Mouse (Mus musculus): ENCODE data around the gene Taf6l. TPM values are rescaled to one million over a fixed set of nuclear protein-coding genes. Genes with fewer than 3 reads are reported as not detected.

Taf6l gene
- 15.2 and 17.4 TPM in 2 replicates for polyA plus RNA-seq (2012; rRNA removed; ENCODE audit: low replicate concordance)

GRCm38 (mm10) chr19:8786008-8786781 lies at the start of gene Taf6l:
Taf6l (minus strand) TSS chr19:8786417.

GRCm38 (mm10) chr19:8829660-8830059 lies 43.4 kb upstream of the Taf6l start, which contains the start of gene AC129217.1:
AC129217.1 (plus strand) TSS chr19:8829773.

DNA sequence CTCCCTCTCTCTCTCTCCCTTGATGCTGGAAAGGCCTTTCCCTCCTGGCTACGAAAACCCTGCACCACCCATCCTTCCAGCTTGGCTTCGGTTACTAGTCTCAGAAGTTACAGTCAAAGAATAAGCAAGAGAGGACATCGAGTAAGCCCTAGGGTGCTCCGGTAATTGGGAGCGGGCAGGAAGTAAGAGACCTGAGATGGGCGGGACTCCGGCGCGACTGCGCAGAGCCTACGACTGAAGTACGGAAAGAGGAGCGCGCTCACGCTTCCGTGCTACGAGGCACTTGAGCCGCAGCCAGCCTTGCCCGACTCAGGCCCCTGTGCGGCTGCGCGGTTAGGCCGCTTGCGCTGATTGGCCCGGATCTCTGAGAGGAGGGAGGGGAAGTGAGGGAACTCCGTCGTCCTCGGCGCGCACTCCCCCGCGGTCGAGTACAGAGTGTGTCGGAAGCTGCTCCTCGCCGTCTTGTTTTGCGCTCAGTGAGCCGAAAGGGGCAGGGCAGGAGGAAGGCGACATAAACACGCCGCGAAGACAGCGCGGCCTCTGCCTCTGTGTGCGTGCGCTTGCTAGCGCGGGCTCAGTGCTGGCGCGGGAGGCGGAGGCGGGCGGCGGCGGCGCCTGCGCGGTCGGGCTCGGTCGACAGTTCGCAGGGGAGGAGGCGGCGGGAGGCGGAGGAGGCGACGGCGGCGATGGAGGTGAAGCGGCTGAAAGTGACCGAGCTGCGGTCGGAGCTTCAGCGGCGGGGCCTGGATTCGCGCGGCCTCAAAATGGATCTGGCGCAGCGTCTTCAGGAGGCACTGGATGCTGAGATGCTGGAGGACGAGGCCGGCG lies 33.6 kb upstream of the Taf6l start, which contains the start of gene Hnrnpul2:
Gene Hnrnpul2 (plus strand): TSS at position 415 of the 828 bp plus-strand sequence.

GRCm38 (mm10) chr19:8818801-8819595 lies 32.8 kb upstream of the Taf6l start, which contains the start of gene Ttc9c:
Ttc9c (minus strand) TSS chr19:8819333.

GRCm38 (mm10) chr19:8802130-8802821 lies 16.1 kb upstream of the Taf6l start, which contains the start of gene Zbtb3:
Zbtb3 (plus strand) TSS chr19:8802555.

DNA sequence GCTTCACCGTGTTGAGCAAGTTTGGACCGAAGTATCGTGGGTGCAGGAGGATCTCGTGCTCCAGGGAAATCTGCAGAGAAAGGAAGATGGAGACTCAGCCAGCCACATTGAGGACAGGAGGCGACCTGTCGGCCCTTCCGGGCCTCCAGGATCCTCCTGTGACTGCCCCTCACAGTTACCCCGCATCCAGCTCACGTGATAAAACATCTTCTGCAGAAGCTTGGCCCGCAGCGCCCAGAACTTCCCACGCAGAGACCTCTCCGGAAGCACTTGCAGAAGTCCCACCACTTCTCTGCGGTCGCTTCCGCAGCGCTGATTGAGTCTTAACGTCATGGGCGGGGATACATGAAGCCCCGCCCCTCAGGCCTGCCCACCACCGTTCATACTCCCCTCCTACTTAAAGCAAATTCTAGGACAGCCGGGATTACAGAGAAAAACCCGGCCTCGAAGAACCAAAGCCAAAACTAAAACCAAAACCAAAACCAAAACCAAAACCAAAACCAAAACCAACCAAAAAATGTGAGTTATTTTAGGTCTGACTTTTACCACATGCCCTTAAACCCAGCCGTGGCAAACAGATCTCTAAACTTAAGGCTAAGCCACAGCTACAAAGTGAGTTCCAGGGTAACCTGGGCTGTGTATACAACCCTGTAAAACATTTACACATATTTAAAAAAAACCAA lies 12.2 kb upstream of the Taf6l start, which contains the start of gene Polr2g:
Gene Polr2g (minus strand): TSS at position 314 of the 683 bp plus-strand sequence.

DNA sequence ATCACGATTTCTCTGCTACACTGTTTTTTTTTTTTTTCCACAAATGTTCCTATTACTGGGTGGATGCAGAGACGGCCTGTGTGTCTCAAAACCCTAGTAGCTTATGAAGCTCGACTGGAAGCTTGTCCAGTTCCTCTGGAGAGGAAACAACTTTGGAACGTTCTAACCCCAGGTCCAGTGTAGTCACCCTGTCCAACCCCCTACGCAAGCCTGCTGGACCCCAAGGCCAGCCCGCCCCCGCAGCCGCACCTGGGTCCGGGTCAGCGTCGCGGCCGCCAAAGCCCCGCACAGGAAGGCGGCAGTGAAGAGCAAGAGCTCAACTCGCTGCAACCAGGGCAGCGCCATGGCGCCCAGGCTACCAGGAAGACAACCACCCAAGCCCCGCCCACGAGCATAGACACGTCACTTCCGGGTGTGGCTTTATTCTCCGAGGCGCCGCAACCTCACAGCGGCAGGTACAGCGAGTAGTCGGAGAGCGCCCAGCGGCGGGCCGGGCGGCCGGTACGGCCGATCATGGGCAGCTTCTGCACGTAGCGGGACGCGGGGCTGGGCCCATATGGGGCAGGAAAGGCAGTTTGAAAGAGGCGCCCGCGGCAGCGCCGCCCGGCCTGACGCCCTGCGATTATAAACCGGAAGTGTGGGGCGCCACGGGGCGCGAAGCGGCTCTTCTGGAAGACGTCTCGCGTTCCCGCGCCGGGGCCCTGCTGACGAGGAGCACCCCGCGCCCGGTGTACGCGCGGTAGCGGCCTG lies 12.0 kb downstream of the Taf6l start, which contains the start of gene Tmem179b:
Gene Tmem179b (minus strand): TSS at position 382 of the 750 bp plus-strand sequence.

DNA sequence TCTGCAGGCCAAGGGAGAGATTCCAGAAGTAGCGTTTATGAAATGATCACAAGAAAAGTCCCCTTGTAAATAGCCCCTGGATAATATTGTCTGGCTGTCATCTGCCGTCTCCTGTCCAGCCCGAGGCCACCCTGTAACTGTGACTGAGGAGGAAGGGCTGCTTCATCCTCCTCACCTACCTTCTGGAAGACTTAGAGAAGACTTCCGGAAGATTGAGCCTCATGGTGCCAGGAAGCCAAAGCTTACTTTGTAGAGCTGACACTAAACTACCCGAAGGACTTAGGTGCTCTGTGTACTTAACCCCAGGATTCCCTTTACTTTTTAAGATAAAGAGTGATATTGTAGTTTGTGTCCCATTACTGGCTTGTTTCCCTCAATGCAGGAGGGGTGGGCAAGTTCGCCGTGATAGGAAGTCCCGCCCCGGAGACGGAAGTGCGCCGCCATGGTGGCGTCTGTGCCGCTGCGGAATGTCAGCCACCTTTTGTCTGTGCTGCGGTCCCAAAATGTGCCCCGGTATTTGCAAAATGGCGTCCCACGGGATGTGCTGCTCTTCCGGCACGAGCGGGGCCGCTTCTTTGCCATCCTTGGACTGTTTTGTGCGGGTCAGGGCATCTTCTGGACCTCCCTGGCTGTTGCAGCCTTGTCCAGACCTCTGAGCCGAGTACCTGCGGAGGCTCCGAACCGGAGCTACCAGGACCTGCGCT lies 15.5 kb downstream of the Taf6l start, which contains the start of gene Tmem223:
Gene Tmem223 (plus strand): TSS at position 430 of the 704 bp plus-strand sequence.

GRCm38 (mm10) chr19:8756635-8757387 lies 29.4 kb downstream of the Taf6l start, which contains the start of gene Nxf1:
Nxf1 (plus strand) TSS chr19:8757073.

GRCm38 (mm10) chr19:8741243-8741869 lies 44.9 kb downstream of the Taf6l start, which contains the start of gene Stx5a:
Stx5a (plus strand) TSS chr19:8741413.

DNA sequence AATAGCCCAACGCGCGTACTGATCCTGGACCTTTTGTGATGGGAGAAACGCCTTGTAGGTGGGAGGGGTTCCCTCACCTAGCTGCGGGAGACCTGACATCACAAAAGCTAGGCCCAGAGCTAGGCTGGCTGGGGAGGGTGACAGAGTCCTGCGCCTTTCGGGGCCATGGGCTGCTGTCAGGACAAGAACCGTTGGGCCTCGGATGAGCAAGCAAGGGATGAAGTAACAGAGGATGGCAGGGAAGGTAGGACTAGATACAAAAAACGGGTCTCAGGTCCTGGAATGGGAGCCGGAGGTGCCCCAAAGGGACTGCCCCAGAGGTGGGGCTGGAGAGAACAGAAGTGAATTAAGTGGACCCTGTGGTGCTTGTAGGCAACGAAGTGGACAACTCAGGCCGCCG lies 45.6 kb downstream of the Taf6l start, which contains the start of gene 1700092M07Rik:
Gene 1700092M07Rik (plus strand): TSS at position 116 of the 400 bp plus-strand sequence.

GRCm38 (mm10) chr19:8735389-8736159 lies 50.6 kb downstream of the Taf6l start, which contains the start of gene Wdr74:
Wdr74 (plus strand) TSS chr19:8735827.

Other genes with a start within 250 kb of the Taf6l start
- gene Slc22a8, start 195.2 kb downstream of the Taf6l start, polyA plus RNA-seq (2012; rRNA removed; ENCODE audit: low replicate concordance): not detected in 2 replicates
- not detected in 2 replicates for gene Slc22a6, start 168.4 kb downstream of the Taf6l start, polyA plus RNA-seq (2012; rRNA removed; ENCODE audit: low replicate concordance)
- gene Chrm1, start 122.6 kb downstream of the Taf6l start, polyA plus RNA-seq (2012; rRNA removed; ENCODE audit: low replicate concordance): 3.0 and 3.4 TPM in 2 replicates
- 156 and 200 TPM in 2 replicates for gene Slc3a2, start 63.0 kb downstream of the Taf6l start, polyA plus RNA-seq (2012; rRNA removed; ENCODE audit: low replicate concordance)
- gene Wdr74, start 50.6 kb downstream of the Taf6l start, polyA plus RNA-seq (2012; rRNA removed; ENCODE audit: low replicate concordance): 25.6 and 42.9 TPM in 2 replicates
- not detected in 2 replicates for gene 1700092M07Rik, start 45.7 kb downstream of the Taf6l start, polyA plus RNA-seq (2012; rRNA removed; ENCODE audit: low replicate concordance)
- gene Stx5a, start 45.0 kb downstream of the Taf6l start, polyA plus RNA-seq (2012; rRNA removed; ENCODE audit: low replicate concordance): 73.4 and 84.9 TPM in 2 replicates
- 75.3 and 140 TPM in 2 replicates for gene Nxf1, start 29.3 kb downstream of the Taf6l start, polyA plus RNA-seq (2012; rRNA removed; ENCODE audit: low replicate concordance)
- 300 and 304 TPM in 2 replicates for gene Tmem223, start 15.4 kb downstream of the Taf6l start, polyA plus RNA-seq (2012; rRNA removed; ENCODE audit: low replicate concordance)
- gene Tmem179b, start 11.9 kb downstream of the Taf6l start, polyA plus RNA-seq (2012; rRNA removed; ENCODE audit: low replicate concordance): 133 and 165 TPM in 2 replicates
- 30.3 and 61.5 TPM in 2 replicates for gene Polr2g, start 12.2 kb upstream of the Taf6l start, polyA plus RNA-seq (2012; rRNA removed; ENCODE audit: low replicate concordance)
- gene Zbtb3, start 16.1 kb upstream of the Taf6l start, polyA plus RNA-seq (2012; rRNA removed; ENCODE audit: low replicate concordance): 2.4 and 3.2 TPM in 2 replicates
- gene Ttc9c, start 32.9 kb upstream of the Taf6l start, polyA plus RNA-seq (2012; rRNA removed; ENCODE audit: low replicate concordance): 10.7 and 20.5 TPM in 2 replicates
- 13.8 and 14.4 TPM in 2 replicates for gene Hnrnpul2, start 33.6 kb upstream of the Taf6l start, polyA plus RNA-seq (2012; rRNA removed; ENCODE audit: low replicate concordance)
- gene AC129217.1, start 43.4 kb upstream of the Taf6l start, polyA plus RNA-seq (2012; rRNA removed; ENCODE audit: low replicate concordance): not detected in 2 replicates
- 568 and 621 TPM in 2 replicates for gene Bscl2, start 51.0 kb upstream of the Taf6l start, polyA plus RNA-seq (2012; rRNA removed; ENCODE audit: low replicate concordance)
- gene Gng3, start 52.8 kb upstream of the Taf6l start, polyA plus RNA-seq (2012; rRNA removed; ENCODE audit: low replicate concordance): 0.34 and 0.65 TPM in 2 replicates
- gene Lrrn4cl, start 64.4 kb upstream of the Taf6l start, polyA plus RNA-seq (2012; rRNA removed; ENCODE audit: low replicate concordance): 14.0 and 20.9 TPM in 2 replicates
- 98.5 and 113 TPM in 2 replicates for gene Ubxn1, start 85.1 kb upstream of the Taf6l start, polyA plus RNA-seq (2012; rRNA removed; ENCODE audit: low replicate concordance)
- 24.0 and 25.0 TPM in 2 replicates for gene Uqcc3, start 94.5 kb upstream of the Taf6l start, polyA plus RNA-seq (2012; rRNA removed; ENCODE audit: low replicate concordance)
- 1.1 and 3.0 TPM in 2 replicates for gene Lbhd1, start 97.3 kb upstream of the Taf6l start, polyA plus RNA-seq (2012; rRNA removed; ENCODE audit: low replicate concordance)
- not detected in 2 replicates for gene Gm49403, start 97.5 kb upstream of the Taf6l start, polyA plus RNA-seq (2012; rRNA removed; ENCODE audit: low replicate concordance)
- 9.6 and 10.3 TPM in 2 replicates for gene 1810009A15Rik, start 102.4 kb upstream of the Taf6l start, polyA plus RNA-seq (2012; rRNA removed; ENCODE audit: low replicate concordance)
- gene Gm49416, start 102.5 kb upstream of the Taf6l start, polyA plus RNA-seq (2012; rRNA removed; ENCODE audit: low replicate concordance): not detected in 2 replicates
- gene Ints5, start 106.6 kb upstream of the Taf6l start, polyA plus RNA-seq (2012; rRNA removed; ENCODE audit: low replicate concordance): 28.9 and 29.0 TPM in 2 replicates
- 97.1 and 165 TPM in 2 replicates for gene Ganab, start 111.7 kb upstream of the Taf6l start, polyA plus RNA-seq (2012; rRNA removed; ENCODE audit: low replicate concordance)
- 79.0 and 149 TPM in 2 replicates for gene B3gat3, start 134.0 kb upstream of the Taf6l start, polyA plus RNA-seq (2012; rRNA removed; ENCODE audit: low replicate concordance)
- 15.7 and 17.6 TPM in 2 replicates for gene Rom1, start 142.9 kb upstream of the Taf6l start, polyA plus RNA-seq (2012; rRNA removed; ENCODE audit: low replicate concordance)
- gene Eml3, start 143.1 kb upstream of the Taf6l start, polyA plus RNA-seq (2012; rRNA removed; ENCODE audit: low replicate concordance): 70.7 and 78.1 TPM in 2 replicates
- gene Mta2, start 155.5 kb upstream of the Taf6l start, polyA plus RNA-seq (2012; rRNA removed; ENCODE audit: low replicate concordance): 17.1 and 24.8 TPM in 2 replicates
- gene Tut1, start 167.4 kb upstream of the Taf6l start, polyA plus RNA-seq (2012; rRNA removed; ENCODE audit: low replicate concordance): 20.2 and 22.1 TPM in 2 replicates
- 173 and 301 TPM in 2 replicates for gene Eef1g, start 180.6 kb upstream of the Taf6l start, polyA plus RNA-seq (2012; rRNA removed; ENCODE audit: low replicate concordance)
- 27.4 and 46.3 TPM in 2 replicates for gene Ahnak, start 202.9 kb upstream of the Taf6l start, polyA plus RNA-seq (2012; rRNA removed; ENCODE audit: low replicate concordance)